Mouse (Mus musculus) ES-E14 (cell line): Measurements from ENCODE around the gene Rnf128.

Experiments
- CHD2 ChIP-seq: IDR thresholded peaks from 2 replicates; pipeline ENCODE4 v1.6.1; 2014; ENCODE audit warnings: mild to moderate bottlenecking, low read depth, low read length, inconsistent platforms
- HCFC1 ChIP-seq: IDR thresholded peaks from 2 replicates; pipeline ENCODE4 v1.6.1; 2012; ENCODE audit warnings: low read length, inconsistent platforms, borderline replicate concordance; ENCODE audit not compliant: insufficient read depth

DNA sequence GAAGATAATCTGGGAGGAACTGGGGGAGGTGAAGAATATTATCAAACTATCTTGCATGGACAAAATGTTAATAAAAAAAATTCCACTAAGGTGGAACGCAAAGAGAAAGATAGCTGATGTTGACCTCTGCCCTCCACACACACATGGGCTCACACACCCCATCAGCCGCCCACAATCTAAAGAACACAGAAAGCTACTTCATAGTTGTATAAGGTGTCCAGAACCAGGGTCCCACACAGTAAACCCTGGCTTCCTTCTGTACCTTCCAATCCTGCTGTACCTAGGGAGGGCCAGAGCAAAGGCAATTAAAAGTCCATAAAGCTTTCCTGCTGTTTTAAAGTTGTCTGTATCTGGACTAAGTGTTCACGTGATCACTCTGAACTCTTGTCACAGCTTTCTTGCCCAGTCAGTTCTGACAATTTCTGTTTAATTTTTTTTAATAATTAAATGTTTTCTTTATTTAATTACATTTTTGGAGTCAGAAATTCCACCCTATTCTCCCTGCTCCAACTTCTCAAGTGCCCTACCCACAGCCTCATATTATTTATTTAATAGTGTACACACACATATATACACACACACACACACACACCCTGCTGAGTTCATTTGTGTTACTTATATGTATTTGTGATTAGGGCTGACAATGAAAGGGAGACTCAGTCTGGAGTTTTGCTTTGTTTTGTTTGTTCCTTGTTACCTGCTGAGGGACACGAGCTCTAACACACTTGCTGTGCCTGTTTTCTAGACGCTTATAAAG is 25.3 kb upstream of the Rnf128 start:
- TF ChIP-seq HCFC1 (no peak), CHD2 (no peak)
